Comparison of ENCODE assay signal across 19 mouse cellular contexts in genomic region chr7:120969221-120969620, GRCm38 (mm10). TPM values are rescaled to one million over a fixed set of nuclear protein-coding genes. Genes with fewer than 3 reads are reported as not detected.
A peak's percentile ranks its signal among the peaks of the same experiment; 100 is the strongest.
DNase-seq lines count a peak whose midpoint lies in the region; ATAC-seq and TF ChIP-seq lines count a peak whose summit lies in the region.
"Had no signal": no experiment of that assay in that cellular context is flagged by ENCODE, and none has a peak within 500 bp of the region (broad histone marks: within the 10 kb centered on the region; RNA-seq: fewer than 3 reads in every experiment).

No protein-coding gene starts in this region.

- intact Hi-C loops in gastrocnemius, postnatal 14 days (cut with DNase I; ENCODE audit: low total_unique reads) = no loop called here

- ATAC-seq in erythroblast, adult 5-6 weeks (replicated peaks; ENCODE audit: low FRiP score, poor library complexity, severe bottlenecking) = peak; percentile 91
- ATAC-seq in liver, embryonic 13.5 days (ENCODE audit: low read depth) = peak; percentile 99

- H3K9me3 ChIP-seq in liver, embryonic 13.5 days (replicated peaks) = no peaks in the 10 kb centered on the region
- H3K9me3 ChIP-seq: embryonic facial prominence, embryonic 10.5 days; neural tube, embryonic 13.5 days had no signal

- no peaks in the 10 kb centered on the region for H3K27me3 ChIP-seq in liver, embryonic 13.5 days
- H3K27me3 ChIP-seq in thymus, adult 2 months (ENCODE audit: control insufficient read depth, insufficient read depth, low read length) = no peaks in the 10 kb centered on the region
- H3K27me3 ChIP-seq: neural tube, embryonic 13.5 days had no signal

- peak overlapping the region; percentile 65 for H3K9ac ChIP-seq in liver, embryonic 13.5 days
- H3K9ac ChIP-seq: hindbrain, embryonic 14.5 days; neural tube, embryonic 13.5 days had no signal

- H3K4me3 ChIP-seq in liver, embryonic 13.5 days (replicated peaks) = peak overlapping the region; percentile 33
- H3K4me3 ChIP-seq in thymus, adult 2 months (ENCODE audit: control insufficient read depth, insufficient read depth, low read length) = no peak overlapping the region
- H3K4me3 ChIP-seq: embryonic facial prominence, embryonic 10.5 days; gastrocnemius, adult 2 months; neural tube, embryonic 13.5 days had no signal

- no peak for TF ChIP-seq POLR2A in thymus, adult 2 months (IDR thresholded peaks at IDR 0.05; ENCODE audit: control insufficient read depth, extremely low read depth, insufficient read depth, low read length, poor library complexity)

- H3K27ac ChIP-seq in liver, embryonic 13.5 days = peak overlapping the region; percentile 91
- no peak overlapping the region for H3K27ac ChIP-seq in thymus, adult 2 months (ENCODE audit: control insufficient read depth, insufficient read depth, low read length)
- H3K27ac ChIP-seq: embryonic facial prominence, embryonic 10.5 days; gastrocnemius, adult 2 months; hindbrain, embryonic 14.5 days; neural tube, embryonic 13.5 days had no signal

- DNase-seq in spleen, adult 12 weeks (ENCODE audit: low spot score) = peak; percentile 21
- no peak for DNase-seq in spleen, postnatal 10 days (ENCODE audit: low spot score in 2 of 2)
- DNase-seq in liver, embryonic 13.5 days = peak; percentile 70
- DNase-seq in cerebellum, adult 9-11 months = no peak
- no peak for DNase-seq in gastrocnemius, postnatal 14 days
- DNase-seq in thymus, adult 2 months = no peak
- DNase-seq: cerebellum, adult 11 months; cerebellum, postnatal 36 days; gastrocnemius, adult 2 months; heart, adult 18-20 months; kidney, adult 18-20 months; kidney, postnatal 25 days; right cerebral cortex, postnatal 14 days had no signal

- WGBS in liver, embryonic 13.5 days (ENCODE audit: insufficient replicate concordance) = 23% methylated on average over 7 of the region's 7 CpGs
- 83% methylated on average over 7 of the region's 7 CpGs for WGBS in thymus, adult 2 months

- TF ChIP-seq CTCF in thymus, adult 2 months (IDR thresholded peaks at IDR 0.05; ENCODE audit: borderline replicate concordance, control insufficient read depth, extremely low read depth, insufficient read depth, low read length, poor library complexity) = no peak

- peak overlapping the region; percentile 61 for H3K4me2 ChIP-seq in liver, embryonic 13.5 days
- H3K4me2 ChIP-seq: hindbrain, embryonic 14.5 days; midbrain, embryonic 11.5 days; neural tube, embryonic 13.5 days had no signal

- H3K4me1 ChIP-seq in liver, embryonic 13.5 days (replicated peaks) = peaks cover 79% of the 10 kb centered on the region
- no peaks in the 10 kb centered on the region for H3K4me1 ChIP-seq in thymus, adult 2 months (replicated peaks; ENCODE audit: control insufficient read depth, insufficient read depth, low read length)

- peaks cover 41% of the 10 kb centered on the region for H3K36me3 ChIP-seq in liver, embryonic 13.5 days
- no peaks in the 10 kb centered on the region for H3K36me3 ChIP-seq in thymus, adult 2 months (ENCODE audit: control insufficient read depth, insufficient read depth, low read length)

RNA-seq across cellular contexts. Expression of gene Cdr2, which starts 12.9 kb away (rescaled TPM):
- total RNA-seq in erythroblast, adult 5-6 weeks (2015; ENCODE audit: low replicate concordance) = 501 and 553 TPM in 2 replicates
- 1,057 and 1,255 TPM in 2 replicates for total RNA-seq in erythroblast, adult 5-6 weeks (2017; ENCODE audit: low replicate concordance)
- polyA plus RNA-seq in liver, embryonic 13.5 days (2015; fragmentation: Nextera tagmentation; extraction: Ambion mirVana) = 38.1 and 39.1 TPM in 2 replicates
- total RNA-seq in gastrocnemius, postnatal 14 days (2021) = 1 to 10 TPM; 4.1 to 6.2 TPM
- polyA plus RNA-seq in thymus, adult 2 months (2012; rRNA removed) = 6.0 TPM in 2 replicates

RNA-seq across cellular contexts. Expression of gene Mfsd13b, which starts 13.1 kb away (rescaled TPM):
- total RNA-seq in erythroblast, adult 5-6 weeks (2015; ENCODE audit: low replicate concordance) = not detected in 2 replicates
- total RNA-seq in erythroblast, adult 5-6 weeks (2017; ENCODE audit: low replicate concordance) = 0.26 TPM in 1 of 2 replicates, not detected in the other
- polyA plus RNA-seq in liver, embryonic 13.5 days (2015; fragmentation: Nextera tagmentation; extraction: Ambion mirVana) = not detected in 2 replicates
- total RNA-seq in gastrocnemius, postnatal 14 days (2021) = not detected
- 0.13 and 0.16 TPM in 2 replicates for polyA plus RNA-seq in thymus, adult 2 months (2012; rRNA removed)
- total RNA-seq: gastrocnemius, adult 2 months; heart, adult 18-20 months; heart, postnatal 25 days had no signal

RNA-seq across cellular contexts. Expression of gene Polr3e, which starts 51.7 kb away (rescaled TPM):
- total RNA-seq in erythroblast, adult 5-6 weeks (2015; ENCODE audit: low replicate concordance) = 3.1 and 3.3 TPM in 2 replicates
- total RNA-seq in erythroblast, adult 5-6 weeks (2017; ENCODE audit: low replicate concordance) = 1.5 and 6.2 TPM in 2 replicates
- 19.3 and 21.1 TPM in 2 replicates for polyA plus RNA-seq in liver, embryonic 13.5 days (2015; fragmentation: Nextera tagmentation; extraction: Ambion mirVana)
- total RNA-seq in gastrocnemius, postnatal 14 days (2021) = 10 to 100 TPM; 12.3 TPM
- 18.6 and 22.0 TPM in 2 replicates for polyA plus RNA-seq in thymus, adult 2 months (2012; rRNA removed)

Comparison
In these comparisons a context has a peak if more than half of its experiments do, and no peak if none do; other contexts are left out.
1. DNase-seq: peak in spleen, adult 12 weeks (single experiment) and liver, embryonic 13.5 days (single experiment); none in spleen, postnatal 10 days (0 of 2), cerebellum, adult 9-11 months (single experiment), gastrocnemius, postnatal 14 days (single experiment) and thymus, adult 2 months (single experiment).
2. RNA of gene Cdr2, which starts 12.9 kb away (total RNA-seq): 501 to 1,255 TPM in erythroblast, adult 5-6 weeks; 4.1 to 6.2 TPM in gastrocnemius, postnatal 14 days; every median in the first group is over 10 times any median in the second.